Mouse (Mus musculus): ENCODE data around the gene Slc9a8. TPM values are rescaled to one million over a fixed set of nuclear protein-coding genes. Genes with fewer than 3 reads are reported as not detected.

Slc9a8 gene
- total and polyA plus RNA-seq, 2 experiments from 2014 or later = 17.9 to 43.1 TPM

- peak; percentile 9 for DNase-seq (ENCODE audit: low spot score)
- WGBS = 57% methylated on average over 5 of the region's 5 CpGs
These were observed 35.0 kb downstream of the Slc9a8 start for GRCm38 (mm10) chr2:167456361-167457020.

GRCm38 (mm10) chr2:167457213-167457612, 35.7 kb downstream of the Slc9a8 start:
- no peak for ATAC-seq
- H3K36me3 ChIP-seq (ENCODE audit: insufficient read depth, low read length) = peaks cover 13% of the 10 kb centered on the region
- H3K27me3 ChIP-seq (ENCODE audit: insufficient read depth, low read length) = no peaks in the 10 kb centered on the region
- H3K4me3 ChIP-seq (ENCODE audit: low read length) = no peak overlapping the region
- H3K4me1 ChIP-seq (ENCODE audit: insufficient read depth, low read length) = no peaks in the 10 kb centered on the region
- WGBS = 64% methylated on average over 9 of the region's 9 CpGs
- DNase-seq (ENCODE audit: low spot score) = peak; percentile 45
- no peak overlapping the region for H3K4me2 ChIP-seq (ENCODE audit: low read depth, low read length)
- no peak for TF ChIP-seq CTCF (IDR thresholded peaks at IDR 0.05; ENCODE audit: low read depth)
- H3K9me3 ChIP-seq (ENCODE audit: low read length) = no peaks in the 10 kb centered on the region
- H3K27ac ChIP-seq = no peak overlapping the region
- no peak overlapping the region for H3K9ac ChIP-seq (replicated peaks; ENCODE audit: low read length)

More at GRCm38 (mm10) chr2:167456361-167457020, 35.0 kb downstream of the Slc9a8 start:
- Histone ChIP-seq H3K4me3 (ENCODE audit: low read length) (no peak overlapping the region), H3K27ac (no peak overlapping the region), H3K4me1 (ENCODE audit: insufficient read depth, low read length) (no peaks in the 10 kb centered on the region), H3K36me3 (ENCODE audit: insufficient read depth, low read length) (peaks cover 9% of the 10 kb centered on the region), H3K4me2 (ENCODE audit: low read depth, low read length) (no peak overlapping the region), H3K27me3 (ENCODE audit: insufficient read depth, low read length) (no peaks in the 10 kb centered on the region), H3K9me3 (ENCODE audit: low read length) (no peaks in the 10 kb centered on the region), H3K9ac (replicated peaks; ENCODE audit: low read length) (no peak overlapping the region)
- ATAC-seq = no peak
- no peak for TF ChIP-seq CTCF (IDR thresholded peaks at IDR 0.05; ENCODE audit: low read depth)

GRCm38 (mm10) chr2:167458548-167458947, 37.0 kb downstream of the Slc9a8 start:
- Histone ChIP-seq H3K9ac (replicated peaks; ENCODE audit: low read length) (no peak overlapping the region), H3K4me1 (ENCODE audit: insufficient read depth, low read length) (no peaks in the 10 kb centered on the region), H3K4me2 (ENCODE audit: low read depth, low read length) (no peak overlapping the region), H3K9me3 (ENCODE audit: low read length) (no peaks in the 10 kb centered on the region), H3K4me3 (ENCODE audit: low read length) (no peak overlapping the region), H3K36me3 (ENCODE audit: insufficient read depth, low read length) (peaks cover 7% of the 10 kb centered on the region), H3K27ac (no peak overlapping the region), H3K27me3 (ENCODE audit: insufficient read depth, low read length) (no peaks in the 10 kb centered on the region)
- no peak for TF ChIP-seq CTCF (IDR thresholded peaks at IDR 0.05; ENCODE audit: low read depth)
- WGBS = 90% methylated on average over 3 of the region's 3 CpGs
- ATAC-seq (no peak), DNase-seq (ENCODE audit: low spot score) (no peak)

GRCm38 (mm10) chr2:167459071-167459865, 37.8 kb downstream of the Slc9a8 start:
- peaks cover 7% of the 10 kb centered on the region for H3K36me3 ChIP-seq (ENCODE audit: insufficient read depth, low read length)
- ATAC-seq = peak; percentile 46; the same call in 1 of the 2 replicates

GRCm38 (mm10) chr2:167462954-167463353, 41.4 kb downstream of the Slc9a8 start:
- H3K4me1 ChIP-seq (ENCODE audit: insufficient read depth, low read length) = no peaks in the 10 kb centered on the region
- no peak overlapping the region for H3K4me2 ChIP-seq (ENCODE audit: low read depth, low read length)
- peak; percentile 71; the same call in 1 of the 2 replicates for ATAC-seq
- 58% methylated on average over 6 of the region's 6 CpGs for WGBS
- no peak overlapping the region for H3K9ac ChIP-seq (replicated peaks; ENCODE audit: low read length)
- no peak overlapping the region for H3K27ac ChIP-seq
- DNase-seq (ENCODE audit: low spot score) = peak; percentile 65
- peaks cover 28% of the 10 kb centered on the region for H3K36me3 ChIP-seq (ENCODE audit: insufficient read depth, low read length)
- no peak overlapping the region for H3K4me3 ChIP-seq (ENCODE audit: low read length)
- peak; percentile 87 for TF ChIP-seq CTCF (IDR thresholded peaks at IDR 0.05; ENCODE audit: low read depth)
- H3K27me3 ChIP-seq (ENCODE audit: insufficient read depth, low read length) = no peaks in the 10 kb centered on the region
- no peaks in the 10 kb centered on the region for H3K9me3 ChIP-seq (ENCODE audit: low read length)

More at GRCm38 (mm10) chr2:167459071-167459865, 37.8 kb downstream of the Slc9a8 start:
- no peaks in the 10 kb centered on the region for H3K9me3 ChIP-seq (ENCODE audit: low read length)
- peak; percentile 37 for DNase-seq (ENCODE audit: low spot score)
- no peaks in the 10 kb centered on the region for H3K4me1 ChIP-seq (ENCODE audit: insufficient read depth, low read length)
- H3K9ac ChIP-seq (replicated peaks; ENCODE audit: low read length) = no peak overlapping the region
- TF ChIP-seq CTCF (IDR thresholded peaks at IDR 0.05; ENCODE audit: low read depth) = no peak
- H3K4me3 ChIP-seq (ENCODE audit: low read length) = no peak overlapping the region
- WGBS = 82% methylated on average over 6 of the region's 6 CpGs
- H3K27ac ChIP-seq = peak overlapping the region; percentile 58; the same call in 1 of the 2 replicates
- no peaks in the 10 kb centered on the region for H3K27me3 ChIP-seq (ENCODE audit: insufficient read depth, low read length)
- no peak overlapping the region for H3K4me2 ChIP-seq (ENCODE audit: low read depth, low read length)

- no peaks in the 10 kb centered on the region for H3K9me3 ChIP-seq (ENCODE audit: low read length)
- H3K4me2 ChIP-seq (ENCODE audit: low read depth, low read length) = no peak overlapping the region
- peaks cover 28% of the 10 kb centered on the region; the same call in 1 of the 2 replicates for H3K36me3 ChIP-seq (ENCODE audit: insufficient read depth, low read length)
- no peak overlapping the region for H3K9ac ChIP-seq (replicated peaks; ENCODE audit: low read length)
- ATAC-seq = no peak
- H3K27me3 ChIP-seq (ENCODE audit: insufficient read depth, low read length) = no peaks in the 10 kb centered on the region
- no peaks in the 10 kb centered on the region for H3K4me1 ChIP-seq (ENCODE audit: insufficient read depth, low read length)
- no peak for TF ChIP-seq CTCF (IDR thresholded peaks at IDR 0.05; ENCODE audit: low read depth)
- no peak overlapping the region for H3K4me3 ChIP-seq (ENCODE audit: low read length)
- WGBS = 92% methylated on average over 5 of the region's 5 CpGs
- DNase-seq (ENCODE audit: low spot score) = no peak
- no peak overlapping the region for H3K27ac ChIP-seq
These were observed 42.3 kb downstream of the Slc9a8 start for GRCm38 (mm10) chr2:167463802-167464201.

All from hindbrain, postnatal 0 days (tissue).